Mouse (Mus musculus) kidney, postnatal 36 days (tissue): Measurements from ENCODE around the gene Rhox3f.
"Not testable (repeated sequence)": the region's sequence is repeated elsewhere in the genome, so short reads cannot be mapped to it uniquely, and the experiment has no call there.

Experiments used
- DNase-seq, 2 experiments: peaks; one replicate each; pipeline ENCODE4 v3.0.0; 2021 to 2022; ENCODE audit warnings: mixed read lengths in 2 of 2

The Rhox3f gene

DNA sequence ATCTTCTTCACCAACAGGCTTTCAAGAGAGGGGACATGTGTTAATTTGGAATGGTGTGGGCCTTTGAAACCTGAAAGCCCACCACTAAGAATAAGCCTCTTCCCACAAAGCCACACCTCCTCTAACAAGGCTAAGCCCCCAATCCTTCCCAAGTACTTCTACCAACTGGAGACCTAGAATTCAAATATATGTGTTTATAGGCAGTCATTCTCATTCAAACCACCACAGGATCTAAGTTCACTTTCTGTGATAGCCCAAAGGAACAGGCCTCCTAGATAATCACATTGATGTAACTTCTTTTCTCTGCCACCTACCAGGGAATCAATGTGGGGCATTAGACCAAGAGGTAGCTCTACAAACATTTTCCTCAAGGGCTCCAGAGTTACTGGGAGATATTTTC, at the start of gene Rhox3f:
TSS of gene Rhox3f (plus strand) at position 301 of the 400 bp plus-strand sequence.
- not testable (repeated sequence) for DNase-seq

DNA sequence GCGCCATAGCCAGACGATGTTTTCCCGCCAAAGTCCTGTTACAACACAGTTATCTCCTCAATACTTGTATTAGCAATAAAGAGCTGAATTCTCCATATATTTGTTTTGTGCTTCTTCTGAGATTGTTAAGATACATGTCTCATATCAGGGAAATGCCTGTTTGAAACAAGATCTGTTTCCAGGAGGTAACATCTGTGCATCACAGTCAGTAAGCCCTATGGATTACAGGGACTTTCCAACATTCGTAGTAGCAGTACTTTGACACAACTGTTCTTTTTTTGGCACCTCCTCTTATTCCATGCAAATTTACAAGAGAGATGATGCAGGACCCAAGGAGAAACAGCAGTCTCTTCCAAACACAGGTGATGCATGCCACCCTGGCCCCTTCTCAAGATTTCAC, 39.1 kb upstream of the Rhox3f start, which contains the start of gene Rhox3e:
TSS of gene Rhox3e (plus strand) at position 301 of the 400 bp plus-strand sequence.
- DNase-seq, result not testable (repeated sequence)

DNA sequence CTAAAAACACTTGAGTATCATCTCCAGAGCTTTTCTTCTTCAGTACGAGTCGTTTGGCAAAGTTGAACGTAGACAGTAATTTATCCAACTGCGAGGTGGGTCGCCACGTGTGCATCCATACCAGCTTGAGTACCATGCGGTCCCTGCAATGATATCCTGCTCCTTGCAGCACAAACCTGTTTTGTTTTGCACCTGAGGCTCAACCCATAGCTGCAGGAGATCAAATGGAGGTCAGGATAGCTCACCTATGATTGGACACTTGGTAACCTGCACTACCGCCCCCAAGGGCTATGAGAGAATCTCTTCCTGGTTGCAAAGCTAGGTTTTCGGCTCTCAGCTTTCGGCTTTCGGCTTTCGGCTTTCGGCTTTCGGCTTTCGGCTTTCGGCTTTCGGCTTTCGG, 23.7 kb upstream of the Rhox3f start, which contains the start of gene Rhox4e:
TSS of gene Rhox4e (plus strand) at position 301 of the 400 bp plus-strand sequence.
- not testable (repeated sequence) for DNase-seq

DNA sequence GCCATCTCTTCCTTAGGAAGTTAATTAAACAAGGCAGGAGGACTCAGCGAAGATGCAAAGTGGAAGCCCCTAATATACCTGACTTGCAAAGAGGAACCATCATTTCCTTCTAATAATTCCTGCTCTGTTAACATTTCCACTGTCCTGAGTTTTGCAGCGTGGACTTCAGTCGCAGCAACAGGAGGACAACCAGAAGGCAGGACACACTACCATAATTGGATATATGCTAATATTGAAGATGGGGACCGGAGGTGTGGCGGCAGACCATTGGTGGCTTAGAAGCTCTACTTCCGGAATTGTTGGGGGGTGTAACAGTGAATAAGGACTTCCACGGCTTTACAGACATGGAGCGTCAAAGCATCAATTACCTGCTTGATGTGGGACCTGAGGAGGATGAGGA, 9.7 kb upstream of the Rhox3f start, which contains the start of gene Rhox2f:
TSS of gene Rhox2f (plus strand) at position 301 of the 400 bp plus-strand sequence.
- DNase-seq, result not testable (repeated sequence)

DNA sequence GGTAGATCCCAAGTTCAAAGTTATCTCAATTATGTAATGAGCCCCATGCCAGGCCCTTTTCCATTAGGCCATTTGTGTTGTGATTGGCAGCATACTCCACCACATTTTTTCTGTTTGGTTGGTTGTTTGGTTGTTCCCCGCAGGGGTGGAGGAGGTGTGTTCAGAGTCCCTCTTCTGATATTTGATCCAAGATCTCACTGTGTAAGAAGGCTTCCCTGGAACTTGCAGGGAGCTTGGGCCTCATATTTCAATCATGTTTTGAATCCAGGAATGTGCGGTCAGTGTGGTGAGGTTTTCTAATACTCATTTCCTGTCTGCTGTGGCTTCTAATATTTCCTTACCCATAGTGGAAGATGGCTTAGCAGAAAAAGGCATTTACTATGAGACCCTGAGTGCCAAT, 8.2 kb upstream of the Rhox3f start:
- not testable (repeated sequence) for DNase-seq

DNA sequence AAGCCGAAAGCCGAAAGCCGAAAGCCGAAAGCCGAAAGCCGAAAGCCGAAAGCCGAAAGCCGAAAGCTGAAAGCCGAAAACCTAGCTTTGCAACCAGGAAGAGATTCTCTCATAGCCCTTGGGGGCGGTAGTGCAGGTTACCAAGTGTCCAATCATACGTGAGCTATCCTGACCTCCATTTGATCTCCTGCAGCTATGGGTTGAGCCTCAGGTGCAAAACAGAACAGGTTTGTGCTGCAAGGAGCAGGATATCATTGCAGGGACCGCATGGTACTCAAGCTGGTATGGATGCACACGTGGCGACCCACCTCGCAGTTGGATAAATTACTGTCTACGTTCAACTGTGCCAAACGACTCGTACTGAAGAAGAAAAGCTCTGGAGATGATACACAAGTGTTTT, 26.8 kb downstream of the Rhox3f start, which contains the start of gene Rhox4f:
TSS of gene Rhox4f (minus strand) at position 101 of the 400 bp plus-strand sequence.
- DNase-seq, result not testable (repeated sequence)

DNA sequence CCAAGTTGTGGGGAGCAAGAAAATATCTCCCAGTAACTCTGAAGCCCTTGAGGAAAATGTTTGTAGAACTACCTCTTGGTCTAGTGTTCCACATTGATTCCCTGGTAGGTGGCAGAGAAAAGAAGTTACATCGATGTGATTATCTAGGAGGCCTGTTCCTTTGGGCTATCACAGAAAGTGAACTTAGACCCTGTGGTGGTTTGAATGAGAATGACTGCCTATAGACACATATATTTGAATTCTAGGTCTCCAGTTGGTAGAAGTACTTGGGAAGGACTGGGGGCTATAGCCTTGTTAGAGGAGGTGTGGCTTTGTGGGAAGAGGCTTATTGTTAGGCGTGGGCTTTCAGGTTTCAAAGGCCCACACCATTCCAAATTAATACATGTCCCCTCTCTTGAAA, 47.7 kb downstream of the Rhox3f start, which contains the start of gene Rhox3g:
TSS of gene Rhox3g (minus strand) at position 101 of the 400 bp plus-strand sequence.
- not testable (repeated sequence) for DNase-seq
